Mouse (Mus musculus) cortical plate, adult 2 months (tissue): ENCODE measurements around the gene Pttg1. TPM values are rescaled to one million over a fixed set of nuclear protein-coding genes. Genes with fewer than 3 reads are reported as not detected.
A peak's percentile ranks its signal among the peaks of the same experiment; 100 is the strongest.

ENCODE experiments used
- H3K27ac ChIP-seq: fragments of 200-500 bp; 2 replicates; pipeline ENCODE4 v1.5.1; 2012; ENCODE audit warnings: low read length, control low read depth, inconsistent platforms; ENCODE audit not compliant: insufficient read depth
- H3K4me1 ChIP-seq: fragments of 200-500 bp; 2 replicates; pipeline ENCODE4 v1.6.1; 2011; ENCODE audit warnings: low read length; ENCODE audit not compliant: control insufficient read depth, insufficient read depth
- H3K4me3 ChIP-seq: fragments of 200-500 bp; 2 replicates; pipeline ENCODE4 v1.5.1; 2011; ENCODE audit warnings: mild to moderate bottlenecking, low read length, control low read depth; ENCODE audit not compliant: insufficient read depth
- CTCF ChIP-seq: fragments of 200-500 bp; IDR thresholded peaks from 2 replicates; pipeline ENCODE4 v1.5.1; 2011; ENCODE audit warnings: mild to moderate bottlenecking, control low read depth, low read length; ENCODE audit not compliant: insufficient read depth; ENCODE audit errors: extremely low read depth
- POLR2A ChIP-seq: fragments of 200-500 bp; IDR thresholded peaks from 2 replicates; pipeline ENCODE4 v1.6.1; 2011; ENCODE audit warnings: mild to moderate bottlenecking, low read length, control low read depth; ENCODE audit not compliant: insufficient read depth; ENCODE audit errors: extremely low read depth
- polyA plus RNA-seq: library from polyadenylated mRNA; depleted of rRNA; stranded (reverse); fragments of >200 nt; gene quantifications from 2 replicates; pipeline ENCODE4 v1.2.3, GENCODE M21; 2012

Gene Pttg1
- polyA plus RNA-seq, 1 experiment = 109 TPM

- H3K4me3 ChIP-seq = no peak overlapping the region
- no peaks in the 10 kb centered on the region for H3K4me1 ChIP-seq
- TF ChIP-seq CTCF (no peak), POLR2A (no peak)
- no peak overlapping the region for H3K27ac ChIP-seq
Measured at GRCm38 (mm10) chr11:43392757-43393156, 33.3 kb downstream of the Pttg1 start.

GRCm38 (mm10) chr11:43389118-43389517, 36.9 kb downstream of the Pttg1 start:
- Histone ChIP-seq H3K4me1 (no peaks in the 10 kb centered on the region), H3K27ac (no peak overlapping the region), H3K4me3 (no peak overlapping the region)
- TF ChIP-seq POLR2A (no peak), CTCF (no peak)

GRCm38 (mm10) chr11:43388122-43389097, 37.6 kb downstream of the Pttg1 start:
- no peak overlapping the region for H3K4me3 ChIP-seq
- no peaks in the 10 kb centered on the region for H3K4me1 ChIP-seq
- no peak overlapping the region for H3K27ac ChIP-seq
- TF ChIP-seq CTCF (no peak), POLR2A (no peak)

- Histone ChIP-seq H3K4me3 (no peak overlapping the region), H3K4me1 (no peaks in the 10 kb centered on the region), H3K27ac (no peak overlapping the region)
- TF ChIP-seq POLR2A = no peak
Measured at GRCm38 (mm10) chr11:43387004-43387880, 38.8 kb downstream of the Pttg1 start.

- H3K4me3 ChIP-seq = peak overlapping the region; percentile 38; the same call in 1 of the 2 replicates
- H3K4me1 ChIP-seq = no peaks in the 10 kb centered on the region
- TF ChIP-seq POLR2A = no peak
- no peak for TF ChIP-seq CTCF
- no peak overlapping the region for H3K27ac ChIP-seq
Measured at GRCm38 (mm10) chr11:43385716-43386115, 40.3 kb downstream of the Pttg1 start.

- Histone ChIP-seq H3K4me1 (no peaks in the 10 kb centered on the region), H3K27ac (peak overlapping the region; percentile 31; the same call in 1 of the 2 replicates), H3K4me3 (peak overlapping the region; percentile 38)
- TF ChIP-seq POLR2A = 0 out of 2 replicates have a peak, but pooled peaks have one; percentile 9
- TF ChIP-seq CTCF = no peak
Measured at GRCm38 (mm10) chr11:43385055-43385649, 40.9 kb downstream of the Pttg1 start.

- H3K27ac ChIP-seq = no peak overlapping the region
- no peak overlapping the region for H3K4me3 ChIP-seq
- TF ChIP-seq CTCF (no peak), POLR2A (no peak)
- H3K4me1 ChIP-seq = no peaks in the 10 kb centered on the region
Measured at GRCm38 (mm10) chr11:43383581-43383980, 42.5 kb downstream of the Pttg1 start.

- Histone ChIP-seq H3K4me3 (no peak overlapping the region), H3K27ac (no peak overlapping the region), H3K4me1 (no peaks in the 10 kb centered on the region)
- no peak for TF ChIP-seq CTCF
- no peak for TF ChIP-seq POLR2A
Measured at GRCm38 (mm10) chr11:43380901-43381300, 45.1 kb downstream of the Pttg1 start.

- H3K4me3 ChIP-seq = no peak overlapping the region
- no peaks in the 10 kb centered on the region for H3K4me1 ChIP-seq
- TF ChIP-seq POLR2A = no peak
- TF ChIP-seq CTCF = no peak
- no peak overlapping the region for H3K27ac ChIP-seq
Measured at GRCm38 (mm10) chr11:43379911-43380485, 46.1 kb downstream of the Pttg1 start.
